Mouse (Mus musculus): Measurements from ENCODE around the gene Plk2. TPM values are rescaled to one million over a fixed set of nuclear protein-coding genes. Genes with fewer than 3 reads are reported as not detected.
A peak's percentile ranks its signal among the peaks of the same experiment; 100 is the strongest.
"Not testable (repeated sequence)": the region's sequence is repeated elsewhere in the genome, so short reads cannot be mapped to it uniquely, and the experiment has no call there.

Gene Plk2
- total RNA-seq, 2 experiments from 2014 or later: 235 to 237 TPM

GRCm38 (mm10) chr13:110404686-110405085 is 9.8 kb downstream of the Plk2 start:
- not testable (repeated sequence) for DNase-seq (ENCODE audit: low spot score in 2 of 2)

- DNase-seq (ENCODE audit: low spot score in 2 of 2): no peak
These were observed 11.3 kb downstream of the Plk2 start for GRCm38 (mm10) chr13:110406152-110406551.

- no peak for DNase-seq (ENCODE audit: low spot score in 2 of 2)
These were observed 17.8 kb downstream of the Plk2 start for GRCm38 (mm10) chr13:110412572-110413209.

- DNase-seq (ENCODE audit: low spot score in 2 of 2): no peak
These were observed 23.8 kb downstream of the Plk2 start for GRCm38 (mm10) chr13:110418656-110419055.

- no peak for DNase-seq (ENCODE audit: low spot score in 2 of 2)
These were observed 24.8 kb downstream of the Plk2 start for GRCm38 (mm10) chr13:110419640-110420039.

- DNase-seq (ENCODE audit: low spot score in 2 of 2): no peak
These were observed 27.6 kb downstream of the Plk2 start for GRCm38 (mm10) chr13:110422434-110422833.

GRCm38 (mm10) chr13:110425512-110426222 is 30.8 kb downstream of the Plk2 start:
- DNase-seq (ENCODE audit: low spot score in 2 of 2): no peak

- no peak for DNase-seq (ENCODE audit: low spot score in 2 of 2)
These were observed 36.5 kb downstream of the Plk2 start for GRCm38 (mm10) chr13:110431388-110431787.

- no peak for DNase-seq (ENCODE audit: low spot score in 2 of 2)
These were observed 37.3 kb downstream of the Plk2 start for GRCm38 (mm10) chr13:110432062-110432566.

GRCm38 (mm10) chr13:110432613-110433012 is 37.8 kb downstream of the Plk2 start:
- DNase-seq (ENCODE audit: low spot score in 2 of 2): no peak

- DNase-seq (ENCODE audit: low spot score in 2 of 2): no peak
These were observed 41.8 kb downstream of the Plk2 start for GRCm38 (mm10) chr13:110436692-110437091.

- peak; percentile 18 to 20 for DNase-seq (ENCODE audit: low spot score in 2 of 2)
These were observed 43.8 kb downstream of the Plk2 start for GRCm38 (mm10) chr13:110438624-110439023.

GRCm38 (mm10) chr13:110444335-110444734 is 49.5 kb downstream of the Plk2 start:
- no peak for DNase-seq (ENCODE audit: low spot score in 2 of 2)

GRCm38 (mm10) chr13:110444894-110445293 is 50.0 kb downstream of the Plk2 start:
- DNase-seq (ENCODE audit: low spot score in 2 of 2): no peak

GRCm38 (mm10) chr13:110446434-110446833 is 51.6 kb downstream of the Plk2 start:
- no peak for DNase-seq (ENCODE audit: low spot score in 2 of 2)

- DNase-seq (ENCODE audit: low spot score in 2 of 2): no peak
These were observed 55.2 kb downstream of the Plk2 start for GRCm38 (mm10) chr13:110450056-110450455.

Other genes with a start within 250 kb of the Plk2 start
- 100 to 1,000 TPM; 181 to 185 TPM for gene Rab3c, start 114.0 kb upstream of the Plk2 start, total RNA-seq (2021)
- gene Gapt, start 37.8 kb upstream of the Plk2 start, total RNA-seq (2021): not detected